ENCODE assay signal across 9 mouse cellular contexts in genomic region chr5:144753041-144753440, GRCm38 (mm10). TPM values are rescaled to one million over a fixed set of nuclear protein-coding genes. Genes with fewer than 3 reads are reported as not detected.
DNase-seq lines count a peak whose midpoint lies in the region; ATAC-seq lines count a peak whose summit lies in the region.
"Had no signal": no experiment of that assay in that cellular context is flagged by ENCODE, and none has a peak within 500 bp of the region (broad histone marks: within the 10 kb centered on the region; RNA-seq: fewer than 3 reads in every experiment).

No protein-coding gene starts in this region.

- ATAC-seq in CD4-positive, CD25-positive, alpha-beta regulatory T cell, adult 4 months: peak; percentile 76
- ATAC-seq in hematopoietic stem cell, adult 5-6 weeks (replicated peaks in 1 of 2; ENCODE audit: insufficient read depth in 1 of 2, low FRiP score in 2 of 2, low TSS enrichment in 1 of 2, low read depth in 1 of 2, poor library complexity in 2 of 2, severe bottlenecking in 2 of 2): peak; percentile 78 to 81
- ATAC-seq in neural tube, embryonic 11.5 days (ENCODE audit: insufficient read depth, low FRiP score, low TSS enrichment): no peak
- no peak for ATAC-seq in forebrain, embryonic 16.5 days

- no peak overlapping the region for H3K27ac ChIP-seq in neural tube, embryonic 11.5 days (ENCODE audit: low read depth, low read length)
- H3K27ac ChIP-seq in forebrain, embryonic 16.5 days (ENCODE audit: low read length): no peak overlapping the region
- H3K27ac ChIP-seq: liver, embryonic 13.5 days had no signal

- H3K27me3 ChIP-seq in neural tube, embryonic 11.5 days (ENCODE audit: control insufficient read depth, insufficient read depth, low read length): no peaks in the 10 kb centered on the region
- H3K27me3 ChIP-seq in forebrain, embryonic 16.5 days (replicated peaks; ENCODE audit: control insufficient read depth, insufficient read depth, low read length): no peaks in the 10 kb centered on the region
- H3K27me3 ChIP-seq: liver, embryonic 13.5 days had no signal

- H3K9ac ChIP-seq in neural tube, embryonic 11.5 days (ENCODE audit: low read length): no peak overlapping the region
- H3K9ac ChIP-seq in forebrain, embryonic 16.5 days (replicated peaks; ENCODE audit: low read depth, low read length): no peak overlapping the region
- H3K9ac ChIP-seq: liver, embryonic 13.5 days had no signal

- no peak overlapping the region for H3K4me3 ChIP-seq in neural tube, embryonic 11.5 days (ENCODE audit: low read depth, low read length)
- no peak overlapping the region for H3K4me3 ChIP-seq in forebrain, embryonic 16.5 days (replicated peaks; ENCODE audit: low read length)
- H3K4me3 ChIP-seq: liver, embryonic 13.5 days had no signal

- no peaks in the 10 kb centered on the region for H3K9me3 ChIP-seq in neural tube, embryonic 11.5 days (ENCODE audit: control insufficient read depth, low read length)
- H3K9me3 ChIP-seq in forebrain, embryonic 16.5 days (ENCODE audit: control insufficient read depth, low read length): no peaks in the 10 kb centered on the region
- H3K9me3 ChIP-seq: liver, embryonic 13.5 days had no signal

- peak; percentile 58 to 60 for DNase-seq in heart, postnatal 10 days
- no peak for DNase-seq in heart, postnatal 25 days (ENCODE audit: low spot score)
- DNase-seq in cerebellum, adult 18-20 months: peak; percentile 76 to 84
- DNase-seq in left cerebral cortex, adult 9 months (ENCODE audit: low spot score in 2 of 2): peak; percentile 61 to 92
- peak; percentile 30 for DNase-seq in neural tube, embryonic 11.5 days (ENCODE audit: low spot score)
- DNase-seq: liver, embryonic 13.5 days had no signal

- no peak overlapping the region for H3K4me2 ChIP-seq in neural tube, embryonic 11.5 days (ENCODE audit: low read depth)
- H3K4me2 ChIP-seq in forebrain, embryonic 16.5 days (ENCODE audit: low read length): no peak overlapping the region

- intact Hi-C loops in heart, postnatal 10 days (cut with DNase I): no loop called here
- intact Hi-C loops in heart, postnatal 25 days (cut with DNase I): no loop called here

- 71% methylated on average over 7 of the region's 7 CpGs for WGBS in neural tube, embryonic 11.5 days
- WGBS in forebrain, embryonic 16.5 days: 66% methylated on average over 7 of the region's 7 CpGs

- no peaks in the 10 kb centered on the region for H3K36me3 ChIP-seq in neural tube, embryonic 11.5 days (ENCODE audit: control insufficient read depth, insufficient read depth, low read length)
- 0 out of 2 replicates have a peak, but pooled peaks cover 2% of the 10 kb centered on the region for H3K36me3 ChIP-seq in forebrain, embryonic 16.5 days (ENCODE audit: control insufficient read depth, insufficient read depth)
- H3K36me3 ChIP-seq: liver, embryonic 13.5 days had no signal

- no peaks in the 10 kb centered on the region for H3K4me1 ChIP-seq in neural tube, embryonic 11.5 days (ENCODE audit: control insufficient read depth, insufficient read depth, low read length)
- H3K4me1 ChIP-seq in forebrain, embryonic 16.5 days (replicated peaks; ENCODE audit: control insufficient read depth, insufficient read depth, low read length): no peaks in the 10 kb centered on the region

RNA-seq across cellular contexts. Expression of gene Tmem130, which starts 8.6 kb away (rescaled TPM):
- under 1 TPM; 0.22 to 0.60 TPM for total RNA-seq in heart, postnatal 10 days (2021)
- under 1 TPM; 0.21 to 0.36 TPM for total RNA-seq in heart, postnatal 25 days (2021)
- polyA plus RNA-seq in CD4-positive, CD25-positive, alpha-beta regulatory T cell, adult 4 months (2017; shearing (Covaris generic)): not detected
- not detected in 2 replicates for total RNA-seq in hematopoietic stem cell, adult 5-6 weeks (2017)
- 18.4 and 19.6 TPM in 2 replicates for polyA plus RNA-seq in neural tube, embryonic 11.5 days (2014; fragmentation: Nextera tagmentation; extraction: Ambion mirVana)
- 124 and 229 TPM in 2 replicates for polyA plus RNA-seq in forebrain, embryonic 16.5 days (2015; fragmentation: Nextera tagmentation; extraction: Ambion mirVana)

RNA-seq across cellular contexts. Expression of gene Trrap, which starts 14.5 kb away (rescaled TPM):
- 10 to 100 TPM; 68.1 to 68.3 TPM for total RNA-seq in heart, postnatal 10 days (2021)
- total RNA-seq in heart, postnatal 25 days (2021): 10 to 100 TPM; 39.4 to 43.0 TPM
- polyA plus RNA-seq in CD4-positive, CD25-positive, alpha-beta regulatory T cell, adult 4 months (2017; shearing (Covaris generic)): 100 to 1,000 TPM in 1 of 2 experiments, 10 to 100 TPM in 1; 65.1 to 109 TPM
- 55.2 and 62.5 TPM in 2 replicates for total RNA-seq in hematopoietic stem cell, adult 5-6 weeks (2017)
- polyA plus RNA-seq in neural tube, embryonic 11.5 days (2014; fragmentation: Nextera tagmentation; extraction: Ambion mirVana): 96.8 and 99.2 TPM in 2 replicates
- polyA plus RNA-seq in forebrain, embryonic 16.5 days (2015; fragmentation: Nextera tagmentation; extraction: Ambion mirVana): 73.7 and 80.4 TPM in 2 replicates

Comparison
In these comparisons a context has a peak if more than half of its experiments do, and no peak if none do; other contexts are left out.
1. ATAC-seq: peak in CD4-positive, CD25-positive, alpha-beta regulatory T cell, adult 4 months (single experiment) and hematopoietic stem cell, adult 5-6 weeks (2 of 2); none in neural tube, embryonic 11.5 days (single experiment) and forebrain, embryonic 16.5 days (single experiment).